Mouse (Mus musculus) myocyte (in vitro differentiated cells): ENCODE data around the gene Gm9964.

Experiments
- CEBPB ChIP-seq: IDR thresholded peaks from 2 replicates; pipeline ENCODE4 v1.6.1; 2011; ENCODE audit warnings: mild to moderate bottlenecking, moderate library complexity; ENCODE audit not compliant: poor library complexity, insufficient read depth, severe bottlenecking
- E2F4 ChIP-seq: IDR thresholded peaks from one replicate; pipeline ENCODE4 v1.6.1; 2011; ENCODE audit warnings: mild to moderate bottlenecking, control low read depth, moderate library complexity; ENCODE audit not compliant: insufficient read depth
- MAX ChIP-seq: IDR thresholded peaks from one replicate; pipeline ENCODE4 v1.6.1; 2011; ENCODE audit warnings: low read depth, mild to moderate bottlenecking, control low read depth
- MYOD1 ChIP-seq, 3 experiments: IDR thresholded peaks; one replicate each; pipeline ENCODE4 v1.6.1; 2011; ENCODE audit warnings: control low read depth in 2 of 3, low read depth in 2 of 3, mild to moderate bottlenecking in 2 of 3, moderate library complexity in 1 of 3; ENCODE audit not compliant: insufficient read length in 2 of 3, control insufficient read depth in 1 of 3
- MYOG ChIP-seq, 3 experiments: IDR thresholded peaks; one replicate each; pipeline ENCODE4 v1.6.1; 2011; ENCODE audit warnings: control low read depth in 2 of 3, low read depth in 2 of 3, mild to moderate bottlenecking in 2 of 3; ENCODE audit not compliant: insufficient read length in 2 of 3, control insufficient read depth in 1 of 3, insufficient read depth in 1 of 3
- POLR2A ChIP-seq: IDR thresholded peaks from one replicate; pipeline ENCODE4 v1.6.1; 2011; ENCODE audit warnings: low read depth, mild to moderate bottlenecking, control low read depth, moderate library complexity; ENCODE audit not compliant: insufficient read length
- POLR2AphosphoS2 ChIP-seq: IDR thresholded peaks from one replicate; pipeline ENCODE4 v1.6.1; 2011; ENCODE audit warnings: low read depth, control low read depth; ENCODE audit not compliant: insufficient read length
- TCF12 ChIP-seq: IDR thresholded peaks from one replicate; pipeline ENCODE4 v1.6.1; 2011; ENCODE audit warnings: mild to moderate bottlenecking, control low read depth; ENCODE audit not compliant: poor library complexity, insufficient read depth, severe bottlenecking
- USF1 ChIP-seq: IDR thresholded peaks from one replicate; pipeline ENCODE4 v1.6.1; 2011; ENCODE audit warnings: low read depth, mild to moderate bottlenecking, control low read depth, moderate library complexity

DNA sequence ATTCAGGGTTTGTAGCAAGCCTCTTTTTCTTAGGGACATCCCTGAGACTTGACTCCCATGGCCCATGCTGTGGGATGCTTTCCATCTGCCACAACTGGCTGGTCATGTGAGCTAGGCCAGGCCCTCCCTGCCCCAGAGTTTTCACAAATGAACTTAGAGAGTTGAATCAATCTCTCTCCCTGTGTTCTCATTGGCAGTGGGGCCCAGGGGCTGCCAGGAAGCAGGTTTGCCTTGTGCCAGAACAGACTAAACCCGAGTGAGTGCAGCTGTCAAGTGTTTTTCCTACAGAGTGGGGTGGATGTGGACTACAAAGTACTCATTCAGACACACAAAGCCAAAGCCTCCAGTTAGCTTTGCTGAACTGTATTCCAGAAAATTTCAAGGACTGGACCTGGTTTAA lies 29.5 kb downstream of the Gm9964 start:
- TF ChIP-seq POLR2AphosphoS2 (no peak), MAX (no peak), MYOG (IDR thresholded peaks at IDR 0.05; ENCODE audit: control insufficient read depth in 1 of 3, insufficient read depth in 1 of 3, insufficient read length in 2 of 3, low read depth in 2 of 3) (no peak), CEBPB (no peak), POLR2A (no peak), USF1 (peak; percentile 7), E2F4 (no peak), MYOD1 (IDR thresholded peaks at IDR 0.05; ENCODE audit: control insufficient read depth in 1 of 3, insufficient read length in 2 of 3, low read depth in 2 of 3) (no peak), TCF12 (no peak)
